Mouse (Mus musculus): ENCODE measurements at regions not wholly inside any gene's neighbourhood (a gene's known extent, or its start where the extent isn't known, plus 50 kb on each side); places are given as distances from the start of the nearest gene placed in this dataset.

- TF ChIP-seq CTCF (conservative IDR thresholded peaks at IDR 0.05; ENCODE audit: insufficient read depth, insufficient read length, low read depth, low read length), result no peak
- TF ChIP-seq POLR2A (IDR thresholded peaks at IDR 0.05; ENCODE audit: low read depth, low read length), result no peak
Measured at GRCm38 (mm10) chr5:101372204-101372603, 292.6 kb downstream of the Nkx6-1 start.
